Mouse (Mus musculus) spleen, postnatal 36 days (tissue): Measurements from ENCODE around the gene Uchl4.
A peak's percentile ranks its signal among the peaks of the same experiment; 100 is the strongest.
"Not testable (repeated sequence)": the region's sequence is repeated elsewhere in the genome, so short reads cannot be mapped to it uniquely, and the experiment has no call there.

Experiments
- DNase-seq, 2 experiments: peaks; one replicate each; pipeline ENCODE4 v3.0.0; 2022; ENCODE audit warnings: low spot score in 2 of 2, mixed read lengths in 1 of 2

Gene Uchl4

GRCm38 (mm10) chr9:64231171-64231570 is 3.8 kb upstream of the Uchl4 start:
- no peak for DNase-seq

- no peak for DNase-seq
Measured at GRCm38 (mm10) chr9:64231674-64232073, 3.3 kb upstream of the Uchl4 start.

- DNase-seq: no peak
Measured at GRCm38 (mm10) chr9:64232257-64232957, 2.6 kb upstream of the Uchl4 start.

GRCm38 (mm10) chr9:64233656-64234055 is 1.3 kb upstream of the Uchl4 start:
- no peak for DNase-seq

- DNase-seq: no peak
Measured at GRCm38 (mm10) chr9:64236056-64236455, 1.1 kb downstream of the Uchl4 start.

- DNase-seq: no peak
Measured at GRCm38 (mm10) chr9:64240116-64240515, 5.1 kb downstream of the Uchl4 start.

- DNase-seq: no peak
Measured at GRCm38 (mm10) chr9:64240681-64241080, 5.7 kb downstream of the Uchl4 start.

GRCm38 (mm10) chr9:64242381-64242831 is 7.4 kb downstream of the Uchl4 start:
- peak; percentile 22 to 44 for DNase-seq

GRCm38 (mm10) chr9:64249371-64249770 is 14.4 kb downstream of the Uchl4 start:
- peak; percentile 46 to 48 for DNase-seq

- DNase-seq: no peak
Measured at GRCm38 (mm10) chr9:64250111-64250730, 15.2 kb downstream of the Uchl4 start.

GRCm38 (mm10) chr9:64252591-64253020 is 17.6 kb downstream of the Uchl4 start:
- peak in 1 of 2 experiments; percentile 23 for DNase-seq

GRCm38 (mm10) chr9:64253021-64253904 is 18.3 kb downstream of the Uchl4 start, which contains the start of gene Map2k1:
Gene Map2k1, minus strand, starts transcription at chr9:64253631.
- peak; percentile 100 for DNase-seq

GRCm38 (mm10) chr9:64255422-64255821 is 20.4 kb downstream of the Uchl4 start:
- no peak for DNase-seq

- DNase-seq: no peak
Measured at GRCm38 (mm10) chr9:64256204-64256603, 21.2 kb downstream of the Uchl4 start.

- no peak for DNase-seq
Measured at GRCm38 (mm10) chr9:64259906-64260305, 24.9 kb downstream of the Uchl4 start.

GRCm38 (mm10) chr9:64261023-64261422 is 26.0 kb downstream of the Uchl4 start:
- DNase-seq: no peak

- DNase-seq: no peak
Measured at GRCm38 (mm10) chr9:64264813-64265212, 29.8 kb downstream of the Uchl4 start.

GRCm38 (mm10) chr9:64267231-64267630 is 32.2 kb downstream of the Uchl4 start:
- no peak for DNase-seq

GRCm38 (mm10) chr9:64268196-64268595 is 33.2 kb downstream of the Uchl4 start:
- no peak for DNase-seq

- not testable (repeated sequence) for DNase-seq
Measured at GRCm38 (mm10) chr9:64268836-64269235, 33.8 kb downstream of the Uchl4 start.

GRCm38 (mm10) chr9:64271249-64271648 is 36.2 kb downstream of the Uchl4 start:
- DNase-seq: peak in 1 of 2 experiments; percentile 18

- peak in 1 of 2 experiments; percentile 15 for DNase-seq
Measured at GRCm38 (mm10) chr9:64272611-64273010, 37.6 kb downstream of the Uchl4 start.
